Mouse (Mus musculus) thymus, adult 2 months (tissue): ENCODE results near the gene Babam2.

Experiments
- CTCF ChIP-seq: fragments of 200-500 bp; IDR thresholded peaks from 2 replicates; pipeline ENCODE4 v1.5.1; 2012; ENCODE audit warnings: mild to moderate bottlenecking, control low read depth, low read length, moderate library complexity, borderline replicate concordance; ENCODE audit not compliant: control insufficient read depth, poor library complexity, insufficient read depth; ENCODE audit errors: extremely low read depth
- POLR2A ChIP-seq: fragments of 200-500 bp; IDR thresholded peaks from 2 replicates; pipeline ENCODE4 v1.6.1; 2012; ENCODE audit warnings: mild to moderate bottlenecking, low read length, control low read depth, moderate library complexity; ENCODE audit not compliant: control insufficient read depth, poor library complexity, insufficient read depth; ENCODE audit errors: extremely low read depth

GRCm38 (mm10) chr5:31697644-31698296 is at the start of gene Babam2:
- peak; percentile 54; the same call in 1 of the 2 replicates for TF ChIP-seq CTCF
- TF ChIP-seq POLR2A, result peak; percentile 91
